Mouse (Mus musculus) neural tube, embryonic 13.5 days (tissue): ENCODE data around the gene Tmem151b. TPM values are rescaled to one million over a fixed set of nuclear protein-coding genes. Genes with fewer than 3 reads are reported as not detected.

Experiments used
- ATAC-seq: fragments of 200-750 bp; cut with Nextera tagmentation; 2 replicates; pipeline ENCODE4 v1.8.0; 2017; ENCODE audit warnings: low read depth, mild to moderate bottlenecking, moderate TSS enrichment, moderate library complexity
- H3K27ac ChIP-seq: fragments of 300-500 bp; sonication (generic); replicated peaks from 2 replicates; pipeline ENCODE4 v1.5.1; 2015; ENCODE audit warnings: moderate library complexity, mild to moderate bottlenecking, inconsistent platforms
- H3K27me3 ChIP-seq: fragments of 300-500 bp; sonication (generic); 2 replicates; pipeline ENCODE4 v1.6.1; 2015; ENCODE audit warnings: mild to moderate bottlenecking, inconsistent platforms
- H3K36me3 ChIP-seq: fragments of 300-500 bp; sonication (generic); 2 replicates; pipeline ENCODE4 v1.6.1; 2015; ENCODE audit warnings: mild to moderate bottlenecking, inconsistent platforms
- H3K4me1 ChIP-seq: fragments of 300-500 bp; sonication (generic); replicated peaks from 2 replicates; pipeline ENCODE4 v1.6.1; 2015; ENCODE audit warnings: inconsistent platforms
- H3K4me2 ChIP-seq: fragments of 300-500 bp; sonication (generic); 2 replicates; pipeline ENCODE4 v1.6.1; 2015; ENCODE audit warnings: inconsistent platforms, mild to moderate bottlenecking, moderate library complexity
- H3K4me3 ChIP-seq: fragments of 300-500 bp; sonication (generic); 2 replicates; pipeline ENCODE4 v1.5.1; 2015; ENCODE audit warnings: mild to moderate bottlenecking, inconsistent platforms
- H3K9ac ChIP-seq: fragments of 300-500 bp; sonication (generic); 2 replicates; pipeline ENCODE4 v1.6.1; 2015; ENCODE audit warnings: moderate library complexity, mild to moderate bottlenecking, inconsistent platforms
- H3K9me3 ChIP-seq: fragments of 300-500 bp; sonication (generic); 2 replicates; pipeline ENCODE4 v1.6.1; 2016; ENCODE audit warnings: inconsistent platforms
- whole genome bisulfite sequencing: fragments of 180-500 bp; shearing (Covaris S2); methylation state at CpG from one replicate; pipeline ENCODE4 v1.1.7; 2015; 5-methylcytosine and 5-hydroxymethylcytosine counted together
- polyA plus RNA-seq: library from polyadenylated mRNA; unstranded; fragments of >200 nt; fragmentation: Nextera tagmentation; extraction: Ambion mirVana; gene quantifications from 2 replicates; pipeline ENCODE4 v1.2.1, GENCODE M21; 2015

The Tmem151b gene
- polyA plus RNA-seq, 1 experiment from 2014 or later, result 22.6 TPM

DNA sequence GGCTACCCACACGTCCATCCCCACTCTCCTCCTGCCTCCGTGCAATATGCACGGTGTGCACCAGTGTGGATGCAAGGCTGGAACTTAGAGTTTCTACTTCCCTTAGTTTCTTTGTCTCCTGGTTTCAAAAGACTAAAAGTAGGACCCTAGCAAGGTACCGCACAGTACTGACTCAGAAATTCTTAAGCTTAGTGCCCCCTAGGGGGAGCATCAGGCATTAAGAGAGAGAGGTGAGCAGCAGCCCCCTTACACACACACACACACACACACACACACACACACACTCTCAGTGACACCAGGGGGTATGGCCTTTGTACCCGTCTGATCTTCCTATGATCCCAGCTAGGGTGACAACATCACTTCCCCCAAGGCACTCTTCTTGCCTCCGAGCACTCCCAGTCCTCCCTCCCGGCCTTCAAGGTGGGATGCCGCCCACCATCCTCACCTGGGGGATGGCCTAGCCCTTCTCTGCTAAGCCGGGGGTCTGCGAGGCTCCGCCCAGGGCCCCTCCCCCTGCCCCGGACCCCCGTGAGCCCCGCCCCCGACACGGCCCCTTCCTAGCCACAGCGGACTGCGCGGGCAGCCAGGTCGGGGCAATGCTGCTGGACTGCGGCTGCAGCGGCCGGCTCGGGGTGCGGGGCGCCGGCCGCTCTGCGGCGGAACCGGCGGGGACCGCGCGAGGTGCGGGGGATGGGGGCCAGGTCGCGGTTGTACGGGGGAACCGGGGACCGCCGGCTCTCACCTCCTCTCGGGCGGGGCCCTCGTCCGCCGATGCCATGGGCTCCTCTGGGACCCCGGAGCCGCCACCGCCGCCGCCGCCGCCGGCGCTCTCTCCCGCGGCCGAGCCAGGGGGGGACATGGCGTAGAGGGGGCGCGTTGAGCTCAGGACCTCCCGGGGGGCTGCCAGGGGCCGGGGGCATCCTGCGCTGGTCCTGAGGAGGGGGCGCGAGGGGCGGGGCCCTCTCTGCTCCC is 650 bp downstream of the Tmem151b start:
- peak; percentile 61 for ATAC-seq
- Histone ChIP-seq H3K4me2 (peak overlapping the region; percentile 66), H3K36me3 (peaks cover 26% of the 10 kb centered on the region), H3K9ac (peak overlapping the region; percentile 97), H3K27ac (peak overlapping the region; percentile 93), H3K4me3 (peak overlapping the region; percentile 76), H3K9me3 (no peaks in the 10 kb centered on the region), H3K4me1 (peaks cover 61% of the 10 kb centered on the region), H3K27me3 (peaks cover 60% of the 10 kb centered on the region)
- 3% methylated on average over 36 of the region's 68 CpGs for WGBS

DNA sequence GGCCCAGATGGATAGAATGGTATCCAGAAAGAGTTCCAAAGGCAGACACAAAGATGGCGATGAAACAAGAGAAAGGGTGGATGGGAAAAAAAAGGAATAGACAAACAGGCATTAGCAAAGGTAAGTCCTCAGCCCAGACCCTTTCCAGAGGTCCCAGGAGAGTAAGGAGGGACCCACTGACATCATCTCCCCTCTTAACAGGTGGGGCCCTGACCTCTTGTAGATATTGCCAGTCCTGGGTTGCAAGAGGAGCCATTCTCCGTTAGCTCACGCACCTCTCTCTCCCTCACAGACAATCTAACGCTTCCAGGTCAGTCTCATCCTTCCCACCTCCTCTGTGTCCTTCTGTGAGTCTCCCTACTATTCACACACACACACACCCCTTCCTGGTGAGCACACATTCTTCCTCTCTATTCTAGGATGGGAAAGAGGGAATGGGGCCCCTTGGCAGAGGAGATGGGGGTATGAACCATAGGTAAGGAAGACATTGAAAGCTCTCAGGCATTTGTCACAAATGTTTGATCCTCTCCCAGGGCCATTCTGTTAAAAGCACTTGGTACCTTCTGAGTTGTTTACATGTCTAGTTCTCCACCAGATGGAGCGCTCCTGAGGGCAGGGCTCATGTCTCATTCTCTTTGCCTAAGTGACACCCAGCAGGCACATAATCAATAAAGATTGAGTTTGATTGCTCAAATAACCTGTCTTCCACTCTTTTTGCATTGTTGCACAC is 1.9 kb downstream of the Tmem151b start:
- H3K27ac ChIP-seq, result no peak overlapping the region
- H3K4me3 ChIP-seq, result peak overlapping the region; percentile 76
- ATAC-seq, result no peak
- no peaks in the 10 kb centered on the region for H3K9me3 ChIP-seq
- peaks cover 68% of the 10 kb centered on the region for H3K27me3 ChIP-seq
- 0 out of 2 replicates have a peak overlapping the region, but pooled peaks have one; percentile 97 for H3K9ac ChIP-seq
- peaks cover 65% of the 10 kb centered on the region for H3K4me1 ChIP-seq
- WGBS, result 75% methylated on average over 5 of the region's 5 CpGs
- peak overlapping the region; percentile 66 for H3K4me2 ChIP-seq
- H3K36me3 ChIP-seq, result peaks cover 30% of the 10 kb centered on the region

GRCm38 (mm10) chr17:45546941-45547340 is 2.5 kb downstream of the Tmem151b start:
- Histone ChIP-seq H3K9ac (0 out of 2 replicates have a peak overlapping the region, but pooled peaks have one; percentile 4), H3K27me3 (peaks cover 68% of the 10 kb centered on the region), H3K9me3 (no peaks in the 10 kb centered on the region), H3K4me1 (peaks cover 63% of the 10 kb centered on the region), H3K4me3 (no peak overlapping the region), H3K27ac (no peak overlapping the region), H3K4me2 (no peak overlapping the region), H3K36me3 (peaks cover 30% of the 10 kb centered on the region)
- 73% methylated on average over 16 of the region's 16 CpGs for WGBS
- ATAC-seq, result no peak

DNA sequence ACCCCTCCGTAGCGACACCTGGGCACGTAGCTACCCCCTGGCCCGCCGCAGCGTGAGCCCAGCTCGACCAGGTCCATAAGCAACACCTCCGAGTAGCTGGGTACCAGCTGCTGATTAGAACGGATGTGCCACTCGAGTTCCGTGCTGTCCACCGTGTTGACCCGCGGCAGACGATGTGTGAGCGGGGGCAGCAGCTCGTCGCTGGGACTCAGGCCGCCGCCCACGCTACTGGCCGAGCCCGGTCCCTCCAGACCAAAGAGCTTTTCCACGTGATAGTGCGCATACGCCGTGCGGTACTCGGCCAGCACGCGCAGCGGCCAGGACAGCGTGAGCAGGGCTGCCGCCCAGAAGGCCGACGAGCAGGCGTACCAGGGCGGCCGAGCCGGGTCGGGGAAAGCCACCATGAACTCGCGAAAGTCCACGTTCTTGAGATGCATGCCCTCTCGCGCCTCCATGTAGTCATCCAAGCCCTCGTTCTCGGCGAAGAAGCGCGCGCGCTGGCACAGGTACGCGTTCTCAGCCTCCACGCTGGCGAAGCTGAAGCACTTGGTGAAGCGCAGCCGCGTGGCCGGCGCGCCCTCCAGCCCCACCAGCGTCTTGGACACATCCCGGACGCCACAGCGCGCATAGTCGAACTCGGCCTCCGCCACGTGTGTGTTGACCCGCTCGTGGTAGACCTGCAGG is 4.1 kb downstream of the Tmem151b start:
- Histone ChIP-seq H3K4me1 (peaks cover 57% of the 10 kb centered on the region), H3K27ac (no peak overlapping the region), H3K9me3 (no peaks in the 10 kb centered on the region), H3K9ac (peak overlapping the region; percentile 52), H3K4me3 (peak overlapping the region; percentile 21), H3K4me2 (peak overlapping the region; percentile 44), H3K36me3 (peaks cover 30% of the 10 kb centered on the region), H3K27me3 (peaks cover 65% of the 10 kb centered on the region)
- whole genome bisulfite sequencing, result 7% methylated on average over 74 of the region's 74 CpGs
- ATAC-seq, result no peak

DNA sequence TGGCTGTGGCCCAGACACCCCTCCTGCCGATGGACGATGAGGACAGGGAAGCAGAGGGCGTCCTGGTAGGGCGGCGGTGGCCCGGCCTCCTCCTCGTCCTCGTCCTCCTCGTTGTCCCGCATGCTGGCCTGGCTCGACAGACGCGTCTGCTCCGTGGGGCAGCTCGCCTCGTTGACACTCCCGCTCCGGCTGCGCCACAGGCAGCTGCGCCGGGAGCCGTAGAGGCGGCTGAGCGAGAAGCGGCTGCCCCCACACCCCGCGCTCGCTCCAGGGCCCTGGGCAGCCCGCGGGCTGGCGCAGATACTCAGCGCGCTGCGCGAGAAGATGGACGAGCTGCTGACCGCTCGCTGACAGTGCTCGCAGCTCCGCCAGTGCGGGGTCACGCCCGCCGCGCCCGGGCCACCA is 4.6 kb downstream of the Tmem151b start:
- no peak for ATAC-seq
- H3K9ac ChIP-seq, result peak overlapping the region; percentile 52
- H3K9me3 ChIP-seq, result no peaks in the 10 kb centered on the region
- H3K4me1 ChIP-seq, result peaks cover 52% of the 10 kb centered on the region
- H3K4me3 ChIP-seq, result peak overlapping the region; percentile 21
- H3K36me3 ChIP-seq, result peaks cover 30% of the 10 kb centered on the region
- peaks cover 62% of the 10 kb centered on the region for H3K27me3 ChIP-seq
- H3K27ac ChIP-seq, result no peak overlapping the region
- WGBS, result 2% methylated on average over 43 of the region's 46 CpGs
- peak overlapping the region; percentile 44 for H3K4me2 ChIP-seq

DNA sequence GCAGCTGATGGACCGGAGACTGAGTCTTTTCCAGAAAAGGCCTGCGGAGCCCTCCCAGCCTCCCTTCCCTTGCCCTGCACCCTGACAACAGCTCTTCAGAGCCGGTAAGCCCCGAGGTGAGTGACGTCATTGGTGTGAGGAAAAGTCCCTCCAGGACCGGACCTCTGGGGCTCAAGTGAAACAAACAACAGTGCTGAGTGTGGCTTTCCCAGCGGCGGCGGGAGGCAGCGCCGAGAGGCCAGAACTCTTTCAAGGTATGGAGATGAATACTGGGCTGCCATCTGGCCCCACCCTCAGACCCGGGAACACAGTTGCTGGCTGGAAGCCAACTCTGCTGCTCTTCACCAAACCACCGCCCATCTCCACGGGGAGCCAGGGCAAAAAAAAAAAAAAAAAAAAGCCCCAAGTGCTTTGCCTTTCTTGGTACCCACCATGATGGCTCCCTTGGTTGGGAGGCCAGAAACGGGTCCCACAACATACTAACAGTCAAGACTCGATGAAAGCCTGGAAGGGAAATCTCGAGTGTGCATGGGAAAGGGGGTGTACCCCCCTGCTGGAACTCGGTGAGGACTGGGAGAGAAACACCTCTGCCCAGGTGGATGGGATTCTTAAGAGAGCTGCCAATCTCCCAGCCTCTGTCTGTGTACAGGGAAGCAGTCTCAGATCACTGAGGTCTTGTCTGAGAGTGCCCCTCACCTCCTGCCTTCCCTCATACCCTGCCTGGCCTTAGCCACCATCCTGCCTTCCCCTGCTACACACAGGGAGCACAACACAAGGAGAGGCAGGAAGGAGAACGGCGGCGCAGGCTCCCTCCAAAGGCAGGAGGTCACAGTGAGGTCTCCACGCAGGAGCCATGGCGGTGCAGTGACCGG is 5.2 kb downstream of the Tmem151b start:
- H3K4me2 ChIP-seq, result peak overlapping the region; percentile 44
- H3K9me3 ChIP-seq, result no peaks in the 10 kb centered on the region
- H3K36me3 ChIP-seq, result peaks cover 30% of the 10 kb centered on the region
- H3K9ac ChIP-seq, result peak overlapping the region; percentile 52
- WGBS, result 8% methylated on average over 24 of the region's 24 CpGs
- ATAC-seq, result no peak
- H3K4me1 ChIP-seq, result peaks cover 49% of the 10 kb centered on the region
- H3K27ac ChIP-seq, result no peak overlapping the region
- 0 out of 2 replicates have a peak overlapping the region, but pooled peaks have one; percentile 21 for H3K4me3 ChIP-seq
- H3K27me3 ChIP-seq, result peaks cover 69% of the 10 kb centered on the region

DNA sequence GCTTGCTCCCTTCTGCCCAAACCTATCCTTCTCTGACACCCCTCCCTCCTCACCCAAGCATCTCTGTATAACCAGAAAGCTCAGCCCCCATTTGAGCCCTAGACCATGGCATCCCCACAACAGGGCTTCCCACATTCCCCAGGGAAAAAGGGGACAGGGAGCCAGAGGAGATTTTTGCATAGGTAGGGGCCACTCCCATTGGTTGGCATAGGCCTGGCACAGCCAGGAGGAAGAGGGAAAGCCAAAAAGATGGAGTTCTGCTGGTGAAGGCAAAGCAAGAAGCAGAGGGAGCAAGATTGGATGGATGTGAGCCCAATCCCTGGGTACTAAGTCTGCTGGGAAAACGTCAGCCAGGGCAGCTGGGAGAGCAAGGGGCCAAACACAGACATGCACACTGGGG is 6.4 kb downstream of the Tmem151b start:
- WGBS, result 56% methylated on average over 1 of the region's 1 CpGs
- ATAC-seq, result no peak
- Histone ChIP-seq H3K36me3 (peaks cover 30% of the 10 kb centered on the region), H3K9ac (no peak overlapping the region), H3K4me1 (peaks cover 41% of the 10 kb centered on the region), H3K4me2 (no peak overlapping the region), H3K4me3 (no peak overlapping the region), H3K27me3 (peaks cover 77% of the 10 kb centered on the region), H3K9me3 (no peaks in the 10 kb centered on the region), H3K27ac (no peak overlapping the region)

DNA sequence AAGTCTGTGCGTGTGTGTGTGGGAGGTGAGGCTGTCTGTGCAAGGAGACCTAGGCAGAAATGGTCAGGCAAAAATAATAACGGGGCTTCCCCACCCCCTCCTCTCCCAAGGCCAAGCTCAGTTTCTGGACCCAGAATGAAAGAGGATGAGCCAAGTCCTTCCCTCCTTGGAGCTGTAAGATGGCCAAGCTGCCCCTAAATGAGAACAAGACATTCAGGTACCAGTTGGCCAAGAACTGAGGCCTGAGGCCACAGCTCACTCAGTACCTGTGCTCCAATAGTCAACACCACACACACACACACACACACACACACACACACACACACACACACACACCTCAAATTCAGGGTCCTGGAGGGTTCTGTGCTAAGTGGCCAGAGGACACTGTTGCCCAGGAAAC is 6.8 kb downstream of the Tmem151b start:
- no peak overlapping the region for H3K4me2 ChIP-seq
- no peak overlapping the region for H3K4me3 ChIP-seq
- H3K36me3 ChIP-seq, result peaks cover 30% of the 10 kb centered on the region
- no peak overlapping the region for H3K27ac ChIP-seq
- H3K9ac ChIP-seq, result no peak overlapping the region
- no peak for ATAC-seq
- H3K9me3 ChIP-seq, result no peaks in the 10 kb centered on the region
- peaks cover 37% of the 10 kb centered on the region for H3K4me1 ChIP-seq
- 85% methylated on average over 2 of the region's 2 CpGs for WGBS
- peaks cover 77% of the 10 kb centered on the region for H3K27me3 ChIP-seq

DNA sequence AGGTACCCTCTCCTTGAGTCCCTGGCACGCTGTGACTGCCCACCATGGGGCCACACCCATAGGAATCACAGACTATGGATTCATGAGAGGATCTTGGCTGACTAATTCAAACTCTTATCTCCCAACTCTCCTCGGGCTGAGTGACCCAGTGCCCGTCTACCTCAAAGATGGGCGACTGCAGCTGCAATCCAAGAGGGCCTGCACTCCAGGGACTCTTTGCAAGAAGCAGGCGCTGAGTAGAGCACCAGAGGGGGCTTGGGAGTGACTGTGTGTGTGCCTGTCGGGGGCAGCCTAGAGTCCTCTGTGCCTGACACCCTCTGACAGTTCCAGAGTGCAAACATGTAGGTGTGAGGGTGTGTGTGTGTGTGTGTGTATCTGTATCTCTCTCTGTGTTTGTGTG is 7.3 kb downstream of the Tmem151b start:
- no peak overlapping the region for H3K27ac ChIP-seq
- H3K9me3 ChIP-seq, result no peaks in the 10 kb centered on the region
- H3K4me2 ChIP-seq, result no peak overlapping the region
- H3K9ac ChIP-seq, result no peak overlapping the region
- H3K27me3 ChIP-seq, result peaks cover 77% of the 10 kb centered on the region
- ATAC-seq, result no peak
- H3K36me3 ChIP-seq, result peaks cover 30% of the 10 kb centered on the region
- WGBS, result 34% methylated on average over 6 of the region's 6 CpGs
- no peak overlapping the region for H3K4me3 ChIP-seq
- peaks cover 31% of the 10 kb centered on the region for H3K4me1 ChIP-seq

GRCm38 (mm10) chr17:45539664-45540063 is 9.8 kb downstream of the Tmem151b start:
- no peaks in the 10 kb centered on the region for H3K9me3 ChIP-seq
- no peak overlapping the region for H3K27ac ChIP-seq
- no peak overlapping the region for H3K4me2 ChIP-seq
- H3K4me1 ChIP-seq, result peaks cover 16% of the 10 kb centered on the region
- no peak overlapping the region for H3K4me3 ChIP-seq
- peaks cover 12% of the 10 kb centered on the region for H3K36me3 ChIP-seq
- WGBS, result 82% methylated on average over 21 of the region's 21 CpGs
- no peak overlapping the region for H3K9ac ChIP-seq
- ATAC-seq, result no peak
- H3K27me3 ChIP-seq, result peaks cover 77% of the 10 kb centered on the region

DNA sequence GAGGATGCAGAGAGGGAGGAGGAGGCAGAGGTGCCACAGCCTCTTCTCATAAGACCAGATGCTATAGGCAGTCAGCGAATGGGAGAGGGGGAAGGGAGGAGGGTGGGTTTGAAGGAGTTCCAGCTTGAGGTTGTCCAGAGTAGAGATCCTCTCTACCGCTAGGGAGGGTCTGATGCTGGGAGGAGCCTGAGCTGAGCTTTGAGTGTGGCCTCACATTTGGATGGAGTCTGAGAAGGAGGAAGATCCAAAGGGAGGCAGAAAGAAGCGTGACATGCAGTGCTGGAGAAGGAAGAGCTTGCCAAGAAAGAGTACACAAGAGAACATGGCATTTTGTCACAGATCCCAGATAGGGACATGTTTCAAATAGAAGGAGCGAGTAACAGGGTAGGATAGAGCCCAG is 11.1 kb downstream of the Tmem151b start:
- Histone ChIP-seq H3K27me3 (peaks cover 74% of the 10 kb centered on the region), H3K4me3 (no peak overlapping the region), H3K4me1 (0 out of 2 replicates have a peak, but pooled peaks cover 4% of the 10 kb centered on the region), H3K9me3 (no peaks in the 10 kb centered on the region), H3K36me3 (no peaks in the 10 kb centered on the region), H3K27ac (no peak overlapping the region), H3K4me2 (no peak overlapping the region), H3K9ac (no peak overlapping the region)
- WGBS, result 70% methylated on average over 4 of the region's 4 CpGs
- ATAC-seq, result no peak
